Comparison of ENCODE assay signal across 8 mouse cellular contexts in the genomic region with DNA sequence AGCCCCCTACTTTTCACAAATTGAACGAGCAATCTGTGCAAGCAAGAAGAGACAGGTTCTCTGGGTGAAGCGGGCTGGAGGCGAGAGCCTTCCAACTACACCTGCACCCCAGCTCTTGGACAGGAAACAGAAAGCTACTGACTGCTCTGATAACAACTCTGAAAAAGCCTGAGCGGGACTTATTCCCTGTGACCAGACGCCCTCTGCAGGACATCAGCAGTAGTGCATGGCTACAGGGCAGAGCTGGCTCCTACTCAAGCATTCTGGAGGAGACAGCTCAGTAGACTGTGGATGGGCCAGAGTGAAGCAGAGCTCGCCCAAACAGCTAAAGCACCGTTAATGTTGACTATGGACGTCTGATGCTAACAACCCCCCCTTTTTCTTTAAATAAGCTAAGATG. TPM values are rescaled to one million over a fixed set of nuclear protein-coding genes. Genes with fewer than 3 reads are reported as not detected.
DNase-seq lines count a peak whose midpoint lies in the region; ATAC-seq and TF ChIP-seq lines count a peak whose summit lies in the region.

No protein-coding gene starts in this region.

- H3K4me1 ChIP-seq in liver, adult 2 months (ENCODE audit: control insufficient read depth, insufficient read depth, low read length): no peaks in the 10 kb centered on the region; the same call in 1 of the 2 replicates
- no peaks in the 10 kb centered on the region for H3K4me1 ChIP-seq in neural tube, embryonic 14.5 days (ENCODE audit: control insufficient read depth, insufficient read depth, low read length)
- H3K4me1 ChIP-seq in stomach, postnatal 0 days (replicated peaks; ENCODE audit: control insufficient read depth, insufficient read depth): peaks cover 3% of the 10 kb centered on the region; the same call in 1 of the 2 replicates

- no peaks in the 10 kb centered on the region for H3K79me2 ChIP-seq in C2C12 (ENCODE audit: control insufficient read depth, insufficient read depth)
- no peaks in the 10 kb centered on the region for H3K79me2 ChIP-seq in liver, adult 2 months (ENCODE audit: control insufficient read depth, insufficient read depth, low read length)

- H3ac ChIP-seq in C2C12 (ENCODE audit: control insufficient read depth, insufficient read length, low read depth): no peak overlapping the region

- WGBS in liver, adult 2 months: 10% methylated on average over 8 of the region's 8 CpGs
- 22% methylated on average over 8 of the region's 8 CpGs for WGBS in neural tube, embryonic 14.5 days
- 8% methylated on average over 8 of the region's 8 CpGs for WGBS in stomach, postnatal 0 days

- peak; percentile 89 for TF ChIP-seq CTCF in C2C12 (IDR thresholded peaks at IDR 0.05; ENCODE audit: control insufficient read depth, insufficient read depth, insufficient read length)
- peak; percentile 97 for TF ChIP-seq CTCF in liver, adult 2 months (IDR thresholded peaks at IDR 0.05; ENCODE audit: low read depth, low read length)
- peak; percentile 99 for TF ChIP-seq CTCF in stomach, postnatal 0 days (IDR thresholded peaks at IDR 0.05; ENCODE audit: low read depth)

- H3K9ac ChIP-seq in liver, adult 2 months (ENCODE audit: low read depth, low read length): no peak overlapping the region
- no peak overlapping the region for H3K9ac ChIP-seq in neural tube, embryonic 14.5 days (replicated peaks; ENCODE audit: low read depth, low read length)
- H3K9ac ChIP-seq in stomach, postnatal 0 days (ENCODE audit: low read length): no peak overlapping the region

- TF ChIP-seq EP300 in stomach, postnatal 0 days (optimal IDR thresholded peaks at IDR 0.05): no peak

- no peaks in the 10 kb centered on the region for H3K9me3 ChIP-seq in neural tube, embryonic 14.5 days (ENCODE audit: control insufficient read depth, low read length)
- H3K9me3 ChIP-seq in stomach, postnatal 0 days (ENCODE audit: control insufficient read depth, low read length): no peaks in the 10 kb centered on the region

- peak; percentile 67; the same call in 1 of the 2 replicates for ATAC-seq in neural tube, embryonic 14.5 days (ENCODE audit: low read depth)
- ATAC-seq in stomach, postnatal 0 days (ENCODE audit: low FRiP score, low TSS enrichment): peak; percentile 51

- H3K4me2 ChIP-seq in neural tube, embryonic 14.5 days (ENCODE audit: low read depth, low read length): no peak overlapping the region
- H3K4me2 ChIP-seq in stomach, postnatal 0 days (replicated peaks; ENCODE audit: low read depth): no peak overlapping the region

- no peak overlapping the region for H3K4me3 ChIP-seq in C2C12 (ENCODE audit: insufficient read depth, poor library complexity, severe bottlenecking)
- H3K4me3 ChIP-seq in liver, adult 2 months (ENCODE audit: insufficient read depth, low read depth, low read length): no peak overlapping the region
- no peak overlapping the region for H3K4me3 ChIP-seq in neural tube, embryonic 14.5 days (ENCODE audit: low read depth, low read length)
- H3K4me3 ChIP-seq in stomach, postnatal 0 days (ENCODE audit: low read depth, low read length): no peak overlapping the region

- peak; percentile 95 for DNase-seq in adrenal gland, postnatal 10 days
- peak; percentile 84 for DNase-seq in embryo, embryonic 11.5 days (ENCODE audit: low read depth, low spot score)
- DNase-seq in heart, adult 18-20 months: peak; percentile 89 to 96
- DNase-seq in kidney, adult 9 months: peak; percentile 96
- DNase-seq in liver, adult 2 months (ENCODE audit: extremely low read depth, low read depth, low spot score): peak; percentile 66
- DNase-seq in stomach, postnatal 0 days (ENCODE audit: low spot score): peak; percentile 91

- H3K27me3 ChIP-seq in C2C12 (ENCODE audit: control insufficient read depth, insufficient read depth, insufficient read length): peaks cover 14% of the 10 kb centered on the region
- no peaks in the 10 kb centered on the region for H3K27me3 ChIP-seq in liver, adult 2 months (ENCODE audit: control insufficient read depth, insufficient read depth, low read length)
- no peaks in the 10 kb centered on the region for H3K27me3 ChIP-seq in neural tube, embryonic 14.5 days (ENCODE audit: control insufficient read depth, insufficient read depth, low read length)
- H3K27me3 ChIP-seq in stomach, postnatal 0 days (ENCODE audit: control insufficient read depth, insufficient read depth, low read length): no peaks in the 10 kb centered on the region

- no peak for TF ChIP-seq POLR2A in liver, adult 2 months (IDR thresholded peaks at IDR 0.05; ENCODE audit: extremely low read depth, insufficient read depth, low read length)

- H3K79me3 ChIP-seq in C2C12 (ENCODE audit: low read depth): no peaks in the 10 kb centered on the region

- H3K36me3 ChIP-seq in C2C12 (ENCODE audit: control insufficient read depth, insufficient read depth): no peaks in the 10 kb centered on the region
- H3K36me3 ChIP-seq in liver, adult 2 months (ENCODE audit: control insufficient read depth, insufficient read depth, low read length): no peaks in the 10 kb centered on the region
- H3K36me3 ChIP-seq in neural tube, embryonic 14.5 days (ENCODE audit: control insufficient read depth, insufficient read depth, low read length): no peaks in the 10 kb centered on the region
- no peaks in the 10 kb centered on the region for H3K36me3 ChIP-seq in stomach, postnatal 0 days (ENCODE audit: control insufficient read depth, insufficient read depth, low read length)

- no peak overlapping the region for H3K27ac ChIP-seq in liver, adult 2 months (replicated peaks; ENCODE audit: insufficient read depth, low read depth, low read length)
- no peak overlapping the region for H3K27ac ChIP-seq in neural tube, embryonic 14.5 days (ENCODE audit: low read depth, low read length)
- no peak overlapping the region for H3K27ac ChIP-seq in stomach, postnatal 0 days (replicated peaks)

TF ChIP-seq in C2C12, 6 proteins besides CTCF, POLR2A, EP300 and RAD21:
- TF ChIP-seq MAX (IDR thresholded peaks at IDR 0.05): no peak
- TF ChIP-seq MYOG (IDR thresholded peaks at IDR 0.05; ENCODE audit: control insufficient read depth, extremely low read depth, insufficient read length): no peak
- TF ChIP-seq MYOD1 (IDR thresholded peaks at IDR 0.05; ENCODE audit: control insufficient read depth, insufficient read length, low read depth): no peak

RNA-seq across cellular contexts. Expression of gene Wfdc1, which starts 10.2 kb away (rescaled TPM):
- not detected for polyA plus RNA-seq in C2C12 (2012; fragmentation: generic; extraction: Trizol)
- total RNA-seq in adrenal gland, postnatal 10 days (2021): 10 to 100 TPM; 15.4 to 17.4 TPM
- total RNA-seq in heart, adult 18-20 months (2021): 10 to 100 TPM; 26.5 to 28.0 TPM
- total RNA-seq in liver, adult 2 months (2014; rRNA removed): 6.6 and 8.4 TPM in 2 replicates
- polyA plus RNA-seq in liver, adult 2 months (2012; rRNA removed): 11.8 and 16.2 TPM in 2 replicates
- 3.2 and 3.7 TPM in 2 replicates for polyA plus RNA-seq in neural tube, embryonic 14.5 days (2014; fragmentation: Nextera tagmentation; extraction: Ambion mirVana)
- polyA plus RNA-seq in stomach, postnatal 0 days (2015; fragmentation: Nextera tagmentation; extraction: Ambion mirVana): 58.0 and 61.0 TPM in 2 replicates

RNA-seq across cellular contexts. Expression of gene Atp2c2, which starts 23.4 kb away (rescaled TPM):
- polyA plus RNA-seq in C2C12 (2012; fragmentation: generic; extraction: Trizol): 0.02 TPM
- total RNA-seq in adrenal gland, postnatal 10 days (2021): under 1 TPM; 0.12 to 0.39 TPM
- under 1 TPM; 0.12 to 0.21 TPM for total RNA-seq in heart, adult 18-20 months (2021)
- not detected in 2 replicates for total RNA-seq in liver, adult 2 months (2014; rRNA removed)
- polyA plus RNA-seq in liver, adult 2 months (2012; rRNA removed): 0.04 TPM in 1 of 2 replicates, not detected in the other
- 0.08 and 0.10 TPM in 2 replicates for polyA plus RNA-seq in neural tube, embryonic 14.5 days (2014; fragmentation: Nextera tagmentation; extraction: Ambion mirVana)
- polyA plus RNA-seq in stomach, postnatal 0 days (2015; fragmentation: Nextera tagmentation; extraction: Ambion mirVana): 7.7 and 8.8 TPM in 2 replicates

RNA-seq across cellular contexts. Expression of gene Kcng4, which starts 40.9 kb away (rescaled TPM):
- not detected for polyA plus RNA-seq in C2C12 (2012; fragmentation: generic; extraction: Trizol)
- total RNA-seq in adrenal gland, postnatal 10 days (2021): under 1 TPM; 0.42 to 0.79 TPM
- under 1 TPM in 1 of 2 experiments, not detected in 1; 0.15 TPM for total RNA-seq in heart, adult 18-20 months (2021)
- under 0.01 TPM in 1 of 2 replicates, not detected in the other for total RNA-seq in liver, adult 2 months (2014; rRNA removed)
- polyA plus RNA-seq in liver, adult 2 months (2012; rRNA removed): 0.04 TPM in 1 of 2 replicates, not detected in the other
- 0.06 and 0.08 TPM in 2 replicates for polyA plus RNA-seq in neural tube, embryonic 14.5 days (2014; fragmentation: Nextera tagmentation; extraction: Ambion mirVana)
- 0.49 and 0.52 TPM in 2 replicates for polyA plus RNA-seq in stomach, postnatal 0 days (2015; fragmentation: Nextera tagmentation; extraction: Ambion mirVana)
